Mouse (Mus musculus) pancreas, adult 10 weeks (tissue): ENCODE measurements around the gene Impg1. TPM values are rescaled to one million over a fixed set of nuclear protein-coding genes. Genes with fewer than 3 reads are reported as not detected.

Source experiments
- polyA plus RNA-seq: library from polyadenylated mRNA; stranded (reverse); fragments of 350-450 nt; fragmentation: Illumina TruSeq; extraction: RNeasy Lipid Tissue Mini Kit (QIAGEN cat#74804); gene quantifications from one replicate; pipeline ENCODE4 v1.2.3, GENCODE M21; 2015; ENCODE audit warnings: low read depth, low replicate concordance; ENCODE audit not compliant: insufficient read depth

The Impg1 gene
- polyA plus RNA-seq: not detected

DNA sequence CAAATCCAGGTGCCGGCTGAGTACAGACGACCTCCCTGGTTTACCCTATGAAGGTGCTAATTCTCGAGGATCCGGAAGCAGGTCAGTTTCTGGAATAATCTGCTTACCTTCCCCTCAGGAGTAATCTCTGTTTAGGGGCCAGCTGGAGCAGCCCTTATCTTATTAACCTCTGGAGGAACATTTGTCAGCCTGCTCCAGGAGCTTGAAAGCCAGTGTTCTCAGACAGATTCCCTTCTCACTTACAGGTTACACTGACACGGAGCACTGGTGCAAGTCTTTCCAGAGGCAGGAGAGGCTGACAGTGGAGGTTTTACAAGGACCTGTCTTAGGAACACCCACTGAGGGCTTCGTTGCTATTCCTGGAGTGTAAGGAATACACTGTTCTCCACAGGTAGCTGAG lies at the start of gene Impg1:
TSS of gene Impg1 (minus strand) at position 101 of the 400 bp plus-strand sequence.

